Mouse (Mus musculus) MEL (cell line): ENCODE results near the gene Crxos. TPM values are rescaled to one million over a fixed set of nuclear protein-coding genes. Genes with fewer than 3 reads are reported as not detected.
A peak's percentile ranks its signal among the peaks of the same experiment; 100 is the strongest.

Experiments used
- DNase-seq: peaks from one replicate; pipeline ENCODE4 v3.0.0; 2011; ENCODE audit warnings: low read depth, low spot score
- H3K27ac ChIP-seq: 2 replicates; pipeline ENCODE4 v1.5.1; 2012; ENCODE audit warnings: low read depth, mild to moderate bottlenecking, control low read depth, low read length, moderate library complexity; ENCODE audit not compliant: control insufficient read depth
- H3K27me3 ChIP-seq, 2 experiments: fragments of 150-350 bp in 1 of 2; sonication (generic) in 1 of 2; 2 replicates each; pipeline ENCODE4 v1.6.1; 2012; ENCODE audit warnings: low read length in 2 of 2, mild to moderate bottlenecking in 2 of 2, improper control_type of control experiment in 1 of 2, moderate library complexity in 1 of 2; ENCODE audit not compliant: insufficient read depth in 2 of 2, control insufficient read depth in 1 of 2
- H3K36me3 ChIP-seq, 2 experiments: 2 replicates each; pipeline ENCODE4 v1.6.1; 2012 to 2014; ENCODE audit warnings: low read length in 2 of 2, improper control_type of control experiment in 1 of 2, inconsistent platforms in 1 of 2, mild to moderate bottlenecking in 1 of 2; ENCODE audit not compliant: insufficient read depth in 2 of 2, control insufficient read depth in 1 of 2
- H3K4me1 ChIP-seq, 2 experiments: fragments of 150-350 bp in 1 of 2; sonication (generic) in 1 of 2; 2 replicates each; pipeline ENCODE4 v1.6.1; 2012; ENCODE audit warnings: low read length in 2 of 2, improper control_type of control experiment in 1 of 2, mild to moderate bottlenecking in 1 of 2; ENCODE audit not compliant: insufficient read depth in 2 of 2, control insufficient read depth in 1 of 2
- H3K4me3 ChIP-seq, 2 experiments: fragments of 150-350 bp in 1 of 2; sonication (generic) in 1 of 2; 2 replicates each; pipeline ENCODE4 v1.5.1; 2012; ENCODE audit warnings: low read depth in 2 of 2, low read length in 2 of 2, mild to moderate bottlenecking in 2 of 2, moderate library complexity in 2 of 2, control low read depth in 1 of 2, improper control_type of control experiment in 1 of 2; ENCODE audit not compliant: control insufficient read depth in 1 of 2, insufficient read depth in 1 of 2
- H3K79me2 ChIP-seq: 2 replicates; pipeline ENCODE4 v1.6.1; 2012; ENCODE audit warnings: mild to moderate bottlenecking, low read length, moderate library complexity; ENCODE audit not compliant: control insufficient read depth, poor library complexity, insufficient read depth
- H3K9ac ChIP-seq: 2 replicates; pipeline ENCODE4 v1.6.1; 2012; ENCODE audit warnings: low read depth, mild to moderate bottlenecking, control low read depth, low read length, moderate library complexity; ENCODE audit not compliant: control insufficient read depth, poor library complexity, severe bottlenecking
- H3K9me3 ChIP-seq: fragments of 150-350 bp; sonication (generic); replicated peaks from 2 replicates; pipeline ENCODE4 v1.6.1; 2012; ENCODE audit warnings: mild to moderate bottlenecking, low read length, improper control_type of control experiment, moderate library complexity; ENCODE audit not compliant: insufficient read depth
- CHD1 ChIP-seq: IDR thresholded peaks from 2 replicates; pipeline ENCODE4 v1.6.1; 2012; ENCODE audit warnings: low read depth, mild to moderate bottlenecking, inconsistent platforms, low read length, improper control_type of control experiment
- CTCF ChIP-seq, 3 experiments: IDR thresholded peaks in 2 of 3; conservative IDR thresholded peaks in 1 of 3; 2 replicates each; pipeline ENCODE4 v1.5.1; 2011 to 2012; ENCODE audit warnings: low read length in 3 of 3, low read depth in 2 of 3, mild to moderate bottlenecking in 2 of 3, improper control_type of control experiment in 1 of 3, inconsistent platforms in 1 of 3, mixed read lengths in 1 of 3, moderate library complexity in 1 of 3; ENCODE audit not compliant: control insufficient read depth in 1 of 3, insufficient read depth in 1 of 3, poor library complexity in 1 of 3, severe bottlenecking in 1 of 3
- ELF1 ChIP-seq: IDR thresholded peaks from 2 replicates; pipeline ENCODE4 v1.6.1; 2014; ENCODE audit warnings: low read depth, mild to moderate bottlenecking, inconsistent platforms, low read length, improper control_type of control experiment, moderate library complexity
- EP300 ChIP-seq, 2 experiments: IDR thresholded peaks; 2 replicates each; pipeline ENCODE4 v1.6.1; 2011; ENCODE audit warnings: improper control_type of control experiment in 2 of 2, low read length in 2 of 2, low read depth in 1 of 2, mild to moderate bottlenecking in 1 of 2
- GABPA ChIP-seq: IDR thresholded peaks from 2 replicates; pipeline ENCODE4 v1.6.1; 2012; ENCODE audit warnings: low read depth, mild to moderate bottlenecking, inconsistent platforms, low read length, improper control_type of control experiment, moderate library complexity
- JUND ChIP-seq: IDR thresholded peaks from 2 replicates; pipeline ENCODE4 v1.6.1; 2011; ENCODE audit warnings: low read depth, mild to moderate bottlenecking, improper control_type of control experiment, low read length
- MAX ChIP-seq: IDR thresholded peaks from 2 replicates; pipeline ENCODE4 v1.6.1; 2011; ENCODE audit warnings: low read length, improper control_type of control experiment
- MYB ChIP-seq: IDR thresholded peaks from 2 replicates; pipeline ENCODE4 v1.6.1; 2011; ENCODE audit warnings: mild to moderate bottlenecking, low read depth, low read length, improper control_type of control experiment
- NELFE ChIP-seq: IDR thresholded peaks from 2 replicates; pipeline ENCODE4 v1.6.1; 2011; ENCODE audit warnings: low read depth, low read length, improper control_type of control experiment
- POLR2A ChIP-seq, 2 experiments: IDR thresholded peaks; 2 replicates each; pipeline ENCODE4 v1.6.1; 2011 to 2012; ENCODE audit warnings: low read length in 2 of 2, mild to moderate bottlenecking in 2 of 2, control low read depth in 1 of 2, improper control_type of control experiment in 1 of 2, low read depth in 1 of 2, moderate library complexity in 1 of 2; ENCODE audit not compliant: control insufficient read depth in 1 of 2, insufficient read depth in 1 of 2, poor library complexity in 1 of 2
- POLR2AphosphoS2 ChIP-seq: IDR thresholded peaks from 2 replicates; pipeline ENCODE4 v1.6.1; 2011; ENCODE audit warnings: low read length, improper control_type of control experiment
- RAD21 ChIP-seq: IDR thresholded peaks from 2 replicates; pipeline ENCODE4 v1.6.1; 2011; ENCODE audit warnings: mild to moderate bottlenecking, low read depth, low read length, improper control_type of control experiment
- TAL1 ChIP-seq: IDR thresholded peaks from 2 replicates; pipeline ENCODE4 v1.6.1; 2012; ENCODE audit warnings: mild to moderate bottlenecking, inconsistent platforms, low read length, moderate library complexity, mixed read lengths
- TBP ChIP-seq: IDR thresholded peaks from 2 replicates; pipeline ENCODE4 v1.8.0; 2011; ENCODE audit warnings: low read depth, low read length, improper control_type of control experiment
- TCF12 ChIP-seq: IDR thresholded peaks from 2 replicates; pipeline ENCODE4 v1.6.1; 2014; ENCODE audit warnings: low read depth, mild to moderate bottlenecking, inconsistent platforms, low read length, improper control_type of control experiment, moderate library complexity
- UBTF ChIP-seq: IDR thresholded peaks from 2 replicates; pipeline ENCODE4 v1.6.1; 2012; ENCODE audit warnings: low read depth, mild to moderate bottlenecking, inconsistent platforms, low read length, improper control_type of control experiment, moderate library complexity, borderline replicate concordance; ENCODE audit not compliant: insufficient read depth
- USF1 ChIP-seq: IDR thresholded peaks from 2 replicates; pipeline ENCODE4 v1.6.1; 2014; ENCODE audit warnings: low read depth, mild to moderate bottlenecking, inconsistent platforms, low read length, improper control_type of control experiment, moderate library complexity
- ZC3H11A ChIP-seq: IDR thresholded peaks from 2 replicates; pipeline ENCODE4 v1.6.1; 2012; ENCODE audit warnings: low read depth, mild to moderate bottlenecking, inconsistent platforms, low read length, improper control_type of control experiment
- ZKSCAN1 ChIP-seq: IDR thresholded peaks from 2 replicates; pipeline ENCODE4 v1.6.1; 2012; ENCODE audit warnings: low read depth, mild to moderate bottlenecking, inconsistent platforms, low read length, improper control_type of control experiment, moderate library complexity
- ZNF384 ChIP-seq: IDR thresholded peaks from 2 replicates; pipeline ENCODE4 v1.6.1; 2012; ENCODE audit warnings: low read depth, mild to moderate bottlenecking, inconsistent platforms, low read length, improper control_type of control experiment
- polyA plus RNA-seq, 2 experiments: library from polyadenylated mRNA; stranded (reverse) in 1 of 2; unstranded in 1 of 2; fragments of >175 nt in 1 of 2; fragments of >200 nt in 1 of 2; gene quantifications; 2 replicates each; pipeline versions ENCODE4 v1.2.1 to v1.2.4; 2012; ENCODE audit warnings: low replicate concordance in 2 of 2, low read depth in 1 of 2; ENCODE audit not compliant: insufficient read length in 2 of 2, insufficient read depth in 1 of 2, missing spikeins in 1 of 2
- total RNA-seq: library from RNA; depleted of rRNA; stranded (reverse); fragments of 300-350 nt; gene quantifications from 2 replicates; pipeline ENCODE4 v1.2.3, GENCODE M21; 2012

Gene Crxos
- total and polyA plus RNA-seq, 3 experiments, result 0.10 TPM; not detected in 2

DNA sequence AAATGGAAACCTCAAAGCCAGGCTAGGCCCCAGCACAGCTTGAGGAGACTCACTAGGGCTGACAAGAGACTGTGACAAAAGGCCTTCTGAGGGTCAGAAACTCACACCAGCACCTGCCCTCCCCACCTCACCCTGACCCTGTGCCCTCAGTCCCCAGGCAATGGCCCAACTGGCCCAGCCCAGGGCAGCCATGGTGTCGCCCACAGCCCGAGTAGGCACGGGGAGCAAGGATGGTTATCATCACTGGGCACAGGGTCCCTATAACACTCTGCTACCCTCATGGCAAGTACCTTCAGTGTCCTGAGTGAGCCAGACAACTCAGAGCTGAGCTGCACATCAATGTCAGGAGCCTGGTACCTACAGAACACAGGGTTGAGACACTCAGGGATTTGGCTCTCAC is 56.2 kb downstream of the Crxos start:
- TF ChIP-seq RAD21, result no peak
- no peak for TF ChIP-seq EP300 (IDR thresholded peaks at IDR 0.05; ENCODE audit: low read depth in 1 of 2, low read length in 2 of 2)
- TF ChIP-seq TAL1, result no peak
- TF ChIP-seq POLR2AphosphoS2, result no peak
- no peak for TF ChIP-seq USF1
- TF ChIP-seq ZNF384, result no peak
- no peak for TF ChIP-seq POLR2A (IDR thresholded peaks at IDR 0.05; ENCODE audit: control insufficient read depth in 1 of 2, insufficient read depth in 1 of 2, low read depth in 1 of 2, low read length in 2 of 2, poor library complexity in 1 of 2)
- no peak for TF ChIP-seq MYB
- no peak for TF ChIP-seq MAX
- TF ChIP-seq ELF1, result no peak
- no peak for TF ChIP-seq TCF12
- TF ChIP-seq TBP, result no peak
- TF ChIP-seq UBTF, result no peak
- no peak for TF ChIP-seq JUND
- no peak for TF ChIP-seq ZC3H11A
- no peak for TF ChIP-seq NELFE
- no peak for TF ChIP-seq CTCF (IDR thresholded peaks at IDR 0.05 in 2 of 3, conservative IDR thresholded peaks at IDR 0.05 in 1 of 3; ENCODE audit: control insufficient read depth in 1 of 3, insufficient read depth in 1 of 3, low read depth in 2 of 3, low read length in 3 of 3, poor library complexity in 1 of 3, severe bottlenecking in 1 of 3)
- no peak for TF ChIP-seq ZKSCAN1
- TF ChIP-seq GABPA, result no peak
- H3K4me3 ChIP-seq, result no peak overlapping the region
- H3K36me3 ChIP-seq, result peaks cover 0 to 14% of the 10 kb centered on the region in 2 experiments; a peak in 2 of 4 replicates
- H3K27ac ChIP-seq, result no peak overlapping the region
- no peak overlapping the region for H3K9ac ChIP-seq
- H3K27me3 ChIP-seq, result no peaks in the 10 kb centered on the region
- no peaks in the 10 kb centered on the region for H3K4me1 ChIP-seq
- H3K9me3 ChIP-seq, result no peaks in the 10 kb centered on the region
- H3K79me2 ChIP-seq, result peaks cover 5% of the 10 kb centered on the region
- no peak for DNase-seq

GRCm38 (mm10) chr7:15944311-15944710 is 61.9 kb downstream of the Crxos start:
- H3K36me3 ChIP-seq, result peaks cover 4 to 34% of the 10 kb centered on the region in 2 experiments; a peak in 3 of 4 replicates
- H3K27ac ChIP-seq, result no peak overlapping the region
- peaks cover 7 to 27% of the 10 kb centered on the region in 2 experiments for H3K4me1 ChIP-seq
- TF ChIP-seq MYB, result no peak
- TF ChIP-seq ZKSCAN1, result no peak
- no peak for TF ChIP-seq CHD1
- TF ChIP-seq, all 39 proteins: peak for 0
- peaks cover 25% of the 10 kb centered on the region for H3K79me2 ChIP-seq
- H3K9ac ChIP-seq, result peak overlapping the region; percentile 98; the same call in 1 of the 2 replicates
- no peak for DNase-seq
- H3K27me3 ChIP-seq, result no peaks in the 10 kb centered on the region
- no peaks in the 10 kb centered on the region for H3K9me3 ChIP-seq
- peak overlapping the region in 1 of 2 experiments; percentile 98; a peak in 2 of 4 replicates for H3K4me3 ChIP-seq
